ENCODE assay signal across 12 mouse cellular contexts in genomic region chr7:84643270-84643998, GRCm38 (mm10).
"Had no signal": no experiment of that assay in that cellular context is flagged by ENCODE, and none has a peak within 500 bp of the region (broad histone marks: within the 10 kb centered on the region; RNA-seq: fewer than 3 reads in every experiment).

No protein-coding gene starts in this region.

- ATAC-seq: hindbrain, embryonic 16.5 days; inflammation-experienced regulatory T-cells, adult 6 months; midbrain, embryonic 15.5 days had no signal

- DNase-seq: lung, postnatal 14 days; thymus, adult 2 months; thymus, postnatal 25 days had no signal

- H3K4me3 ChIP-seq: layer of hippocampus, adult 2 months; limb, embryonic 12.5 days; lung, embryonic 15.5 days; midbrain, embryonic 15.5 days; neural tube, embryonic 12.5 days; stomach, embryonic 15.5 days had no signal

- H3K9ac ChIP-seq: limb, embryonic 12.5 days; lung, embryonic 15.5 days; midbrain, embryonic 15.5 days; neural tube, embryonic 12.5 days; stomach, embryonic 15.5 days had no signal

- H3K4me2 ChIP-seq: limb, embryonic 12.5 days; lung, embryonic 15.5 days; midbrain, embryonic 15.5 days; neural tube, embryonic 12.5 days; stomach, embryonic 15.5 days had no signal

- H3K36me3 ChIP-seq: limb, embryonic 12.5 days; lung, embryonic 15.5 days; midbrain, embryonic 15.5 days; neural tube, embryonic 12.5 days; stomach, embryonic 15.5 days had no signal

- H3K4me1 ChIP-seq: lung, embryonic 15.5 days; midbrain, embryonic 15.5 days; neural tube, embryonic 12.5 days; stomach, embryonic 15.5 days had no signal

- H3K27me3 ChIP-seq: limb, embryonic 12.5 days; lung, embryonic 15.5 days; midbrain, embryonic 15.5 days; neural tube, embryonic 12.5 days; stomach, embryonic 15.5 days had no signal

- H3K9me3 ChIP-seq: limb, embryonic 12.5 days; lung, embryonic 15.5 days; midbrain, embryonic 15.5 days; neural tube, embryonic 12.5 days; stomach, embryonic 15.5 days had no signal

- H3K27ac ChIP-seq: layer of hippocampus, adult 2 months; limb, embryonic 12.5 days; lung, embryonic 15.5 days; macrophage; midbrain, embryonic 15.5 days; neural tube, embryonic 12.5 days; stomach, embryonic 15.5 days had no signal
